Mouse (Mus musculus): ENCODE measurements around the gene Pomc. TPM values are rescaled to one million over a fixed set of nuclear protein-coding genes. Genes with fewer than 3 reads are reported as not detected.

Gene Pomc
- polyA plus RNA-seq, 1 experiment from 2014 or later, result 2.6 TPM

GRCm38 (mm10) chr12:3981350-3982131, 26.8 kb downstream of the Pomc start:
- H3K27ac ChIP-seq (ENCODE audit: low read depth, low read length), result no peak overlapping the region
- WGBS (ENCODE audit: insufficient replicate concordance), result under 1% methylated on average over 40 of the region's 41 CpGs
- no peaks in the 10 kb centered on the region for H3K9me3 ChIP-seq (replicated peaks; ENCODE audit: control insufficient read depth, low read length)
- no peaks in the 10 kb centered on the region for H3K27me3 ChIP-seq (ENCODE audit: control insufficient read depth, insufficient read depth, low read length)
- peak overlapping the region; percentile 44; the same call in 1 of the 2 replicates for H3K9ac ChIP-seq (ENCODE audit: low read depth, low read length)
- peak overlapping the region; percentile 48 for H3K4me3 ChIP-seq (ENCODE audit: low read depth, low read length)
- H3K4me2 ChIP-seq, result peak overlapping the region; percentile 81
- peaks cover 3% of the 10 kb centered on the region; the same call in 1 of the 2 replicates for H3K4me1 ChIP-seq (ENCODE audit: control insufficient read depth, insufficient read depth, low read length)
- H3K36me3 ChIP-seq (ENCODE audit: control insufficient read depth, insufficient read depth, low read length), result peaks cover 9% of the 10 kb centered on the region; the same call in 1 of the 2 replicates
- ATAC-seq (replicated peaks; ENCODE audit: insufficient number of reproducible peaks, low FRiP score, low TSS enrichment), result peak; percentile 84

- Histone ChIP-seq H3K27ac (ENCODE audit: low read depth, low read length) (no peak overlapping the region), H3K4me3 (ENCODE audit: low read depth, low read length) (no peak overlapping the region), H3K4me1 (ENCODE audit: control insufficient read depth, insufficient read depth, low read length) (peaks cover 3% of the 10 kb centered on the region; the same call in 1 of the 2 replicates), H3K9ac (ENCODE audit: low read depth, low read length) (no peak overlapping the region), H3K9me3 (replicated peaks; ENCODE audit: control insufficient read depth, low read length) (no peaks in the 10 kb centered on the region), H3K36me3 (ENCODE audit: control insufficient read depth, insufficient read depth, low read length) (peaks cover 6% of the 10 kb centered on the region; the same call in 1 of the 2 replicates), H3K27me3 (ENCODE audit: control insufficient read depth, insufficient read depth, low read length) (no peaks in the 10 kb centered on the region), H3K4me2 (peak overlapping the region; percentile 81)
- ATAC-seq (replicated peaks; ENCODE audit: insufficient number of reproducible peaks, low FRiP score, low TSS enrichment), result no peak
- WGBS (ENCODE audit: insufficient replicate concordance), result 22% methylated on average over 6 of the region's 6 CpGs
Measured at GRCm38 (mm10) chr12:3982257-3982656, 27.5 kb downstream of the Pomc start.

DNA sequence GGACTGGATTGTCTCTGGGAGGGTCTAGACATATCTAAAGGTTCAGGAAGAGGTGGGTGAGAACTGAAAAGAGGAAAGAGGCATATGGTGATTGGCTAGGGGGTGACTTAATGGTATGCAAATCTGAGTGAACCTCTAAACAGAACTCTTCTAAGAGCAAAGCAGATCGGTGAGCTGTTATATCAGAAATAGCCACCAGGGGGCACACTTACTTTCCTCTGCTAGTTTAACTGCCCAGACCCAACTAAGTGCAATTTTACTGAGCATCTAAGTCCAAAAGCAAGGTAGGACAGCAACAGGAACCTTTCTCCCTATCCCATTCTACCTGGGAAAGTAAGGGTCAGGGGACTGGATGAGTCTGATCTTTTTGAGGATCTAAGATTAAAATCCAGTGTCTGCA, 29.0 kb downstream of the Pomc start:
- Histone ChIP-seq H3K9me3 (replicated peaks; ENCODE audit: control insufficient read depth, low read length) (no peaks in the 10 kb centered on the region), H3K36me3 (ENCODE audit: control insufficient read depth, insufficient read depth, low read length) (peaks cover 5% of the 10 kb centered on the region; the same call in 1 of the 2 replicates), H3K27ac (ENCODE audit: low read depth, low read length) (no peak overlapping the region), H3K4me1 (ENCODE audit: control insufficient read depth, insufficient read depth, low read length) (peaks cover 3% of the 10 kb centered on the region; the same call in 1 of the 2 replicates), H3K9ac (ENCODE audit: low read depth, low read length) (no peak overlapping the region), H3K27me3 (ENCODE audit: control insufficient read depth, insufficient read depth, low read length) (no peaks in the 10 kb centered on the region), H3K4me3 (ENCODE audit: low read depth, low read length) (no peak overlapping the region), H3K4me2 (no peak overlapping the region)
- 4% methylated on average over 1 of the region's 1 CpGs for WGBS (ENCODE audit: insufficient replicate concordance)
- ATAC-seq (replicated peaks; ENCODE audit: insufficient number of reproducible peaks, low FRiP score, low TSS enrichment), result no peak

GRCm38 (mm10) chr12:3984446-3984845, 29.7 kb downstream of the Pomc start:
- no peak overlapping the region for H3K9ac ChIP-seq (ENCODE audit: low read depth, low read length)
- WGBS (ENCODE audit: insufficient replicate concordance), result 70% methylated on average over 9 of the region's 9 CpGs
- no peak overlapping the region for H3K27ac ChIP-seq (ENCODE audit: low read depth, low read length)
- H3K4me2 ChIP-seq, result no peak overlapping the region
- peaks cover 3% of the 10 kb centered on the region; the same call in 1 of the 2 replicates for H3K4me1 ChIP-seq (ENCODE audit: control insufficient read depth, insufficient read depth, low read length)
- H3K9me3 ChIP-seq (replicated peaks; ENCODE audit: control insufficient read depth, low read length), result no peaks in the 10 kb centered on the region
- no peaks in the 10 kb centered on the region for H3K27me3 ChIP-seq (ENCODE audit: control insufficient read depth, insufficient read depth, low read length)
- no peak for ATAC-seq (replicated peaks; ENCODE audit: insufficient number of reproducible peaks, low FRiP score, low TSS enrichment)
- H3K36me3 ChIP-seq (ENCODE audit: control insufficient read depth, insufficient read depth, low read length), result peaks cover 5% of the 10 kb centered on the region; the same call in 1 of the 2 replicates
- no peak overlapping the region for H3K4me3 ChIP-seq (ENCODE audit: low read depth, low read length)

DNA sequence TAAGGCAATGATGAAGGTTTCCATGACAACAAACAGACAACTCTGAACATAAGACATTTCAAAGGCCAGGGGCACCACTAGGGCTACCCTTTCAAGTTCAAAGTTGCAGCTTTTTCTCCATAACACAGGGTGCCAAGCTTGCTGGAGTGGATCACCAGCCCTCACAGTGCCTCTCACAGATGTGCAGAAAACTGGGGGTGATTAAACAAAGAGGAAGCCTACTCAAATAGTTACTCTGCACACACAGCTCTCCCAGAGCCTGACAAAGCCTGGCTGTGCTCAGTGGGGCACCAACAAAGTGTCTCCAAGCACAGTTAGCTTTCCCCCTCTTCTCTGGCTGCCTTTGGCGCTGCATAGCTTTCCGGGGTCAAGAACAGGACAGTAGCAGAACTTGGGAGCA, 35.2 kb downstream of the Pomc start:
- Histone ChIP-seq H3K4me1 (ENCODE audit: control insufficient read depth, insufficient read depth, low read length) (peaks cover 5% of the 10 kb centered on the region; the same call in 1 of the 2 replicates), H3K27ac (ENCODE audit: low read depth, low read length) (0 out of 2 replicates have a peak overlapping the region, but pooled peaks have one; percentile 1), H3K9ac (ENCODE audit: low read depth, low read length) (peak overlapping the region; percentile 39; the same call in 1 of the 2 replicates), H3K9me3 (replicated peaks; ENCODE audit: control insufficient read depth, low read length) (no peaks in the 10 kb centered on the region), H3K36me3 (ENCODE audit: control insufficient read depth, insufficient read depth, low read length) (no peaks in the 10 kb centered on the region; the same call in 1 of the 2 replicates), H3K27me3 (ENCODE audit: control insufficient read depth, insufficient read depth, low read length) (no peaks in the 10 kb centered on the region), H3K4me2 (no peak overlapping the region), H3K4me3 (ENCODE audit: low read depth, low read length) (no peak overlapping the region)
- WGBS (ENCODE audit: insufficient replicate concordance), result 51% methylated on average over 2 of the region's 2 CpGs
- no peak for ATAC-seq (replicated peaks; ENCODE audit: insufficient number of reproducible peaks, low FRiP score, low TSS enrichment)

DNA sequence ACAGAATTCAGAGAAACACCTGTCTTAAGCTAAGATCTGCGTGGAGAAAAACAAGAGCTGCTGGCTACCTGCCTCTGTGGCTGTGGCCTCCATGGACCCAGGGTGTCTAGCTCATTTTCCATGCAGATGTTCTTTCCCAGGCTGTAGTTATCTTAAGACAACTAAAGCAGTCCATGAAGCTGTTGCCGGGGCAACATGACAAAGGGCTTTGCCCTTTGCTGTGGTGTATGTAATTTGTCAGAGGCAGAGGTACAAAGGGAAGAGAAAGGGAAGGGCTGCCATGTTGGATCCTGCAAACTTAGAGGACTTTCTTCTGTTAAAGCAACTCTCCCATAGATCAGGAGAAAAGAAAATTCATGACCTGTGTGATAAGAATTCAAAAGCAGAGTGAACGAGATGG, 36.3 kb downstream of the Pomc start:
- WGBS (ENCODE audit: insufficient replicate concordance), result 78% methylated on average over 3 of the region's 3 CpGs
- H3K4me3 ChIP-seq (ENCODE audit: low read depth, low read length), result no peak overlapping the region
- no peak for ATAC-seq (replicated peaks; ENCODE audit: insufficient number of reproducible peaks, low FRiP score, low TSS enrichment)
- no peak overlapping the region for H3K27ac ChIP-seq (ENCODE audit: low read depth, low read length)
- H3K27me3 ChIP-seq (ENCODE audit: control insufficient read depth, insufficient read depth, low read length), result no peaks in the 10 kb centered on the region
- H3K36me3 ChIP-seq (ENCODE audit: control insufficient read depth, insufficient read depth, low read length), result no peaks in the 10 kb centered on the region
- no peaks in the 10 kb centered on the region for H3K9me3 ChIP-seq (replicated peaks; ENCODE audit: control insufficient read depth, low read length)
- no peak overlapping the region for H3K4me2 ChIP-seq
- H3K9ac ChIP-seq (ENCODE audit: low read depth, low read length), result no peak overlapping the region
- peaks cover 5% of the 10 kb centered on the region; the same call in 1 of the 2 replicates for H3K4me1 ChIP-seq (ENCODE audit: control insufficient read depth, insufficient read depth, low read length)

DNA sequence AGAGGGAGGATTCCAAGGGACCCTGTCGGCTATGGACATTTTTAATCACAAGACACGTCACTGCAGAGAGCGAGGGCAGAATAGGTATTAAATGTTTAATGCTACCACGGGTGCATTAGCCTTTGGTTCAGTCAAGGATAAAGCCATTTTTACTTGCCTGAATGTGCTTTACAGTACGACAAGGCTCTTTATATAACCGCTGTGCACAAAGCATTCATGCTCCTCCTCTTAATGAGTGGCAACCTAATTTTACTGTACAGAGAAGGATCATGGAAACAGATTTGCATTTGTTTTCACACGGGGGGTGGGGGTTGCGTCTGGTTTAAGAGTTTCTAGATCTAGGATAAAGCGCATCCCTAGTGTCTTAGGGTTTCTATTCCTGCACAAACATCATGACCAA, 42.0 kb downstream of the Pomc start:
- H3K9me3 ChIP-seq (replicated peaks; ENCODE audit: control insufficient read depth, low read length), result no peaks in the 10 kb centered on the region
- H3K4me1 ChIP-seq (ENCODE audit: control insufficient read depth, insufficient read depth, low read length), result no peaks in the 10 kb centered on the region
- H3K27me3 ChIP-seq (ENCODE audit: control insufficient read depth, insufficient read depth, low read length), result no peaks in the 10 kb centered on the region
- H3K4me3 ChIP-seq (ENCODE audit: low read depth, low read length), result no peak overlapping the region
- no peak overlapping the region for H3K27ac ChIP-seq (ENCODE audit: low read depth, low read length)
- 0 out of 2 replicates have a peak, but pooled peaks cover 2% of the 10 kb centered on the region for H3K36me3 ChIP-seq (ENCODE audit: control insufficient read depth, insufficient read depth, low read length)
- H3K9ac ChIP-seq (ENCODE audit: low read depth, low read length), result no peak overlapping the region
- ATAC-seq (replicated peaks; ENCODE audit: insufficient number of reproducible peaks, low FRiP score, low TSS enrichment), result no peak
- H3K4me2 ChIP-seq, result no peak overlapping the region
- 80% methylated on average over 9 of the region's 9 CpGs for WGBS (ENCODE audit: insufficient replicate concordance)

DNA sequence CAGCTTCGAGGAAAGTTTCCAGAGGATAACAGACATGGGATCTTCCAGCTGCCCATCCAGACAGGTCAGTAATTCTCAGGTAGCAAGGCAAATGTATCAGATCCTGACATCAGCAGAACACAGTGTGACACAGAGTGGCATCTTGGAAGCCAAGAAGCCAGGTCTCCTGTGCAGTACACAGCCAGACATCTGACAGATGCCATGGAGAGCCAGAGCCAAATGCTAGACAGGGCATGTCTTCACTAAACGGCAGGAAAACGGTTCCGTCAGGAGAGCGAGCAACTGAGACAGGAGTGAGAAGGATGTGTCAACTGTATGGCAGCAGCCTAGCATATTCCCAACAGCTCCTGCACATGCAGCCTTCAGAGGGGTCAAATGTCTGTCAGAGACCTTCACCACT, 45.7 kb downstream of the Pomc start:
- Histone ChIP-seq H3K9me3 (replicated peaks; ENCODE audit: control insufficient read depth, low read length) (no peaks in the 10 kb centered on the region), H3K4me1 (ENCODE audit: control insufficient read depth, insufficient read depth, low read length) (peaks cover 4% of the 10 kb centered on the region; the same call in 1 of the 2 replicates), H3K9ac (ENCODE audit: low read depth, low read length) (no peak overlapping the region), H3K27me3 (ENCODE audit: control insufficient read depth, insufficient read depth, low read length) (no peaks in the 10 kb centered on the region), H3K36me3 (ENCODE audit: control insufficient read depth, insufficient read depth, low read length) (0 out of 2 replicates have a peak, but pooled peaks cover 2% of the 10 kb centered on the region), H3K4me3 (ENCODE audit: low read depth, low read length) (no peak overlapping the region), H3K27ac (ENCODE audit: low read depth, low read length) (no peak overlapping the region), H3K4me2 (no peak overlapping the region)
- ATAC-seq (replicated peaks; ENCODE audit: insufficient number of reproducible peaks, low FRiP score, low TSS enrichment), result no peak
- WGBS (ENCODE audit: insufficient replicate concordance), result 92% methylated on average over 5 of the region's 5 CpGs
